Mouse (Mus musculus) embryonic facial prominence, embryonic 15.5 days (tissue): Measurements from ENCODE around the gene Limk2. TPM values are rescaled to one million over a fixed set of nuclear protein-coding genes. Genes with fewer than 3 reads are reported as not detected.

Source experiments
- ATAC-seq: fragments of 200-750 bp; cut with Nextera tagmentation; 2 replicates; pipeline ENCODE4 v1.8.0; 2017; ENCODE audit warnings: low read depth, moderate TSS enrichment; ENCODE audit not compliant: insufficient number of reproducible peaks, low FRiP score, low TSS enrichment
- H3K27ac ChIP-seq: fragments of 300-500 bp; sonication (generic); replicated peaks from 2 replicates; pipeline ENCODE4 v1.5.1; 2015; ENCODE audit warnings: mild to moderate bottlenecking, inconsistent platforms
- H3K27me3 ChIP-seq: fragments of 300-500 bp; sonication (generic); 2 replicates; pipeline ENCODE4 v1.6.1; 2015; ENCODE audit warnings: inconsistent platforms
- H3K36me3 ChIP-seq: fragments of 300-500 bp; sonication (generic); 2 replicates; pipeline ENCODE4 v1.6.1; 2015; ENCODE audit warnings: mild to moderate bottlenecking, inconsistent platforms
- H3K4me1 ChIP-seq: fragments of 300-500 bp; sonication (generic); 2 replicates; pipeline ENCODE4 v1.6.1; 2015; ENCODE audit warnings: inconsistent platforms
- H3K4me2 ChIP-seq: fragments of 300-500 bp; sonication (generic); replicated peaks from 2 replicates; pipeline ENCODE4 v1.6.1; 2015; ENCODE audit warnings: mild to moderate bottlenecking, inconsistent platforms
- H3K4me3 ChIP-seq: fragments of 300-500 bp; sonication (generic); replicated peaks from 2 replicates; pipeline ENCODE4 v1.5.1; 2015; ENCODE audit warnings: mild to moderate bottlenecking, inconsistent platforms
- H3K9ac ChIP-seq: fragments of 300-500 bp; sonication (generic); 2 replicates; pipeline ENCODE4 v1.6.1; 2015; ENCODE audit warnings: inconsistent platforms
- H3K9me3 ChIP-seq: fragments of 300-500 bp; sonication (generic); replicated peaks from 2 replicates; pipeline ENCODE4 v1.6.1; 2016; ENCODE audit warnings: inconsistent platforms
- WGBS: fragments of 180-500 bp; shearing (Covaris S2); methylation state at CpG from one replicate; pipeline ENCODE4 v1.1.7; 2015; 5-methylcytosine and 5-hydroxymethylcytosine counted together
- polyA plus RNA-seq: library from polyadenylated mRNA; unstranded; fragments of >200 nt; fragmentation: Nextera tagmentation; extraction: Ambion mirVana; gene quantifications from 2 replicates; pipeline ENCODE4 v1.2.1, GENCODE M21; 2015

The Limk2 gene
- polyA plus RNA-seq, 1 experiment from 2014 or later = 103 TPM

DNA sequence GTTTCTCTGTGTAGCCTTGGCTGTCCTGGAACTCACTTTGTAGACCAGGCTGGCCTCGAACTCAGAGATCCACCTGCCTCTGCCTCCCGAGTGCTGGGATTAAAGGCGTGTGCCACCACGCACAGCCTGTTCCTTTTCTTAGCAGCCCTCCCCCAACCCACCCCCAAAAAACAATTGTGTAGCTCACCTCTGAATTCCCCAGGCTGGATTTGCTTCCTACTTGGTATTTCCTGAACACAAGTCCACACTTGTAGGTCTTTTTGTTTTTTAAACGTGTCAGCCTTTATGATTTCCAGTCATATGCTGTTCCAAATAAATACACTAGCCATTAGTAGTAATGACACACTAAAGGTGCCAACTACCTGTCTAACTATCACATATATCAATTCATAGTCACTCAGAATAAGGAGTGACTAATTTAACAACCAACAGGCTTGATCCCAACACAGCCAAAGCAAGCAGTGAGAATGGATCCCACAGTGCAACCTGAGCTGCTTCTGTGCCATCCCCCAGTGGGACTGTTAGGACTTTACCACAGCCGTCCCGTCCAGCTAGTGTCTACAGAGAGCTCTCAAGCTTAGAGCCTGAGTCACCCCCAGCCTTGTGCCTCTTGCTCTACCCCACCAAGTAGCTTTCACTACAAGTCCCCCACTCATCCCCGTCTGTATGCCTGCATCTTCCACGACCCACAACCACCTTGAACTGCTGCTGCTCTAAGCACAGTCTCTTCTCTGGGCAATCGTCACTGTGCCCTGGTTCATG, 97.2 kb downstream of the Limk2 start:
- 0 out of 2 replicates have a peak, but pooled peaks have one; percentile 9 for ATAC-seq
- 0 out of 2 replicates have a peak, but pooled peaks cover 4% of the 10 kb centered on the region for H3K4me1 ChIP-seq
- H3K9me3 ChIP-seq = no peaks in the 10 kb centered on the region
- no peak overlapping the region for H3K9ac ChIP-seq
- WGBS = 77% methylated on average over 10 of the region's 10 CpGs
- no peak overlapping the region for H3K4me3 ChIP-seq
- peaks cover 45% of the 10 kb centered on the region for H3K36me3 ChIP-seq
- no peaks in the 10 kb centered on the region for H3K27me3 ChIP-seq
- no peak overlapping the region for H3K4me2 ChIP-seq
- H3K27ac ChIP-seq = no peak overlapping the region

DNA sequence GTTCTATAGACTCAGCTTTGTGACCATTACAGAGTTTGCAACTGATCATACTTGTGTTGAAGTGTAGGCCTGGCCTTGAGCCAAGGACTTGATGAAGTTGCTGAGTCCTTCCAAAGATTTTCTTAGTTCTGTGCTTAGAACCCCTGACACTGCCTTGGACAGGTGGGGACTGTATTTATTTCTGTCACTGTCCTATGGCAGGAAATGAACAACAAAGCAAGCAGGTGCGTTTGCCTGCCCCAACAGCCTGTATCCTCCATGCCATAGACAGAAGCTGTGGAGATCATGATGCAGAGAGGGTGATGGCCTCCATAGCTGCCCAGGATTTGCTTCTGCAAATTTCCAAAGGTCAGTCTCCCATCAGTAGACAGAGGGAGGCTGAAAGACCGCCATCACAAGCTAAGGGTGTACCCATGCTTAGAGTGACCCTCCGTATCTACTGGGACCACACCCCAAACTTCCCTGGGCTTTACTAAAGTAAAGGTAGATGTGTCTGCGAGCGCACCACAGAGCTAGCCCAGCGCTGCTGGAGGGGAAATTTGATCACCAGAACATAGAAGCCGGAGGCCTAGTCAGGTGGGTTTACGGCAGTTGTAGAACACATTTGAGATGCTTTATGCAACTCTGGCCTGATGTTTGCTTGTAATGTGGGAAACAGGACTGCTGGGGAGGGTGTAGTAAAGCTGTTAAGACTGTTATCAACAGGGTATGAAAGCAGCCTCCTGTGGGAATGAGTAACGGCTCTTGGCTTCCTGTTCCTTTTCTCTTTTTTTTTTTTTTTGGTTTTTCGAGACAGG, 98.0 kb downstream of the Limk2 start:
- H3K9ac ChIP-seq = no peak overlapping the region
- ATAC-seq = no peak
- H3K27me3 ChIP-seq = no peaks in the 10 kb centered on the region
- H3K4me2 ChIP-seq = no peak overlapping the region
- H3K9me3 ChIP-seq = no peaks in the 10 kb centered on the region
- H3K27ac ChIP-seq = no peak overlapping the region
- H3K4me1 ChIP-seq = 0 out of 2 replicates have a peak, but pooled peaks cover 4% of the 10 kb centered on the region
- WGBS = 87% methylated on average over 9 of the region's 10 CpGs
- H3K36me3 ChIP-seq = peaks cover 51% of the 10 kb centered on the region
- H3K4me3 ChIP-seq = no peak overlapping the region

DNA sequence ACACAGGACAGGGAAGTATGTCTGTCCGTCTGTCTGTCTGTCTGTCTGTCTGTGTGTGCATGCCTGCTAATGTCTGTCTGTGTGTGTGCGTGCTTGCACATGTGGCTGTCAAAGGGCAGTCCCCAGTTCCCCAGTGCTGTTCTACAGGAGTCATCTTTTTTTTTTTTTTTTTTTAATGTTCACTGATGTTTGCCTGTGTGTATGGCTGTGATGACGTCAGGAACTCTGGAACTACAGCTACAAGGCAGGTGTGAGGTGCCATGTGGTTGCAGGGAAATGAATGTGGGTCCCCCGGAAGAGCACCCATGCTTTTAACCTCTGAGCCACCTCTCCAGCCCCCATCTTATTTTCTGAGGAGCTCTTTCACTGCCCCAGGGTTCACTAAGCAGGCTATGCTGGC, 99.1 kb downstream of the Limk2 start:
- peaks cover 62% of the 10 kb centered on the region for H3K36me3 ChIP-seq
- no peak overlapping the region for H3K4me2 ChIP-seq
- H3K27me3 ChIP-seq = no peaks in the 10 kb centered on the region
- H3K9me3 ChIP-seq = no peaks in the 10 kb centered on the region
- H3K27ac ChIP-seq = no peak overlapping the region
- 87% methylated on average over 4 of the region's 4 CpGs for WGBS
- H3K4me1 ChIP-seq = 0 out of 2 replicates have a peak, but pooled peaks cover 4% of the 10 kb centered on the region
- no peak overlapping the region for H3K9ac ChIP-seq
- ATAC-seq = no peak
- no peak overlapping the region for H3K4me3 ChIP-seq

DNA sequence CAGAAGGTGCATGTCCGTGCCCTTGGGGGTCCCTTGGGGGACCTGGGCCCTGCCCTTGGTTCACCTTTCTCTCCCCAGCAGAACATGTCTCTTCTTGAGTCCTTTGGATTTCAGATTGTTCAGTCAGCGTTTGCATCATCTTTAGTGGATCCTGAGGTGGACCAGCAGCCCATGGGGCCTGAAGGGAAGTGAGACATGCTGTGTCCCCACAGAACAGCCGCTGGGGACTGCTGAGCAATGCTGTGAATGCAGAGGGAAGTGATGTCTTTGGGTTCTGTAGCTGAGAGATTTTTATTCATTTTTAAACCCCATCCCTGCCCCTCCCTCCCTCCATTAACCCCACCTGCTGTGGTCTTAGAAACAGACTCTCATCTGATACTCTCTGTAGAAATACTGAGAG, 101.1 kb downstream of the Limk2 start:
- H3K4me1 ChIP-seq = peaks cover 8% of the 10 kb centered on the region; the same call in 1 of the 2 replicates
- H3K4me2 ChIP-seq = no peak overlapping the region
- no peaks in the 10 kb centered on the region for H3K9me3 ChIP-seq
- H3K36me3 ChIP-seq = peaks cover 81% of the 10 kb centered on the region
- no peak overlapping the region for H3K4me3 ChIP-seq
- H3K27ac ChIP-seq = no peak overlapping the region
- no peaks in the 10 kb centered on the region for H3K27me3 ChIP-seq
- no peak overlapping the region for H3K9ac ChIP-seq
- WGBS = 89% methylated on average over 3 of the region's 3 CpGs
- ATAC-seq = no peak

DNA sequence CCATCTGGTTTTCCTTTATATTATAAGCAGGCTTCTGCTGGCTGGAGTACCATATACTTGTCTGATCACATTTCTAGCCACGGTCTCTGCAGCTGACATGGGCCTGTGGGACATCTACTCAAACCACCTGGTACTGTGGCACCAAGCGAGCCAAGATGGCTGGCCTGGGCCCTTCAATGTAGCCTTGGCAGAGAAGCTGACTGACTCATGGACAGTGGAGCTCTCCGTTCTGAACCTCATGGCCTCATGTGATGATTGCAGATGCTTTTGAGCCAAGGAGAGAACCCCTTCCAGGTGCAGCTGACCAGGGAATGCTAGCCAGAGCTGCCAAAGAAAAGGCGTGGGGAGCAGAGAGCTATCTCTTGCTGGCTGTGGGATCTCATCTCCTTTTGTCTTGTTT, 103.2 kb downstream of the Limk2 start:
- 87% methylated on average over 4 of the region's 4 CpGs for WGBS
- Histone ChIP-seq H3K9me3 (no peaks in the 10 kb centered on the region), H3K27me3 (no peaks in the 10 kb centered on the region), H3K4me1 (peaks cover 19% of the 10 kb centered on the region; the same call in 1 of the 2 replicates), H3K9ac (no peak overlapping the region), H3K27ac (no peak overlapping the region), H3K4me2 (no peak overlapping the region), H3K36me3 (peaks cover 98% of the 10 kb centered on the region), H3K4me3 (no peak overlapping the region)
- no peak for ATAC-seq

DNA sequence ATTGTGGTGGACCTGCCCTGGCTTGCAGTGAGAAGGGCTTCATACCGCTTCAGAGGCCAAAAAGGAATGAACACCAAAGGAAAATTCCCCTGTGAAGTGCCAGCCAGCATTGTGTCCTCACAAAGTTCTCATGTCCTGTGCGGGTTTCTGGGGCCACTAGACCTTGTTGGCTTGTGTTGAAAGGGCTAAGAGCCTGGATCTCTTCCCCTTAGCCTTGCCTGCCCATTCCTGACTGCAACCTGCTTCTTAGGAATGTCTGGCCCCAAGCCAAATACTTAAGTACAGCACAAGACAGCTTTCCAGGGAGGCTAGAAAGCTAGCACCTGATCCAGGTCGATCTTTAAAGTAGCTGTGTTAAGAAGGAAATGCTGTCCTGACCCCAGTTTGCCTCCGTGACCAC, 106.2 kb downstream of the Limk2 start:
- no peak overlapping the region for H3K27ac ChIP-seq
- no peak overlapping the region for H3K9ac ChIP-seq
- WGBS = 69% methylated on average over 4 of the region's 4 CpGs
- H3K27me3 ChIP-seq = no peaks in the 10 kb centered on the region
- H3K36me3 ChIP-seq = peaks cover 97% of the 10 kb centered on the region
- no peak overlapping the region for H3K4me3 ChIP-seq
- H3K4me2 ChIP-seq = no peak overlapping the region
- H3K9me3 ChIP-seq = no peaks in the 10 kb centered on the region
- H3K4me1 ChIP-seq = peaks cover 20% of the 10 kb centered on the region; the same call in 1 of the 2 replicates
- no peak for ATAC-seq

DNA sequence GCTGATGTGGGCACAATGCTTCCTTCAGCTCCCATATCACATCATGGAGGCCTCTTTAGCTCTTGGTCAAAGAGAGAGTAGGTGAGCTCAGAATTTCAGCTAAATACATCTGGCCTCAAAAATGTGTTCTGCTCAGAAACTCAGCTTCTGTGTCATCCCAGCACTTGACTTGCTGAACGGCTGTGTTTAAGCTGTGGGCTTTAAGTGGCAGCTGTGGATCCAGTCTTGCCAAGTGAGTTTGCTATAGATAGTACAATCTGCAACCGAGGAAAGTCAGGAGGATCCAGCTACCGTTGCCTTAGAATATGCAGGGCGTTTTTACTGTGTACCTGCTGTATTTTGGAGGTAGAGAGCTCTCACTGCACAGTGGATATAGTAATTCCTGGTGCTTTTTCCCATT, 106.6 kb downstream of the Limk2 start:
- no peaks in the 10 kb centered on the region for H3K9me3 ChIP-seq
- H3K27ac ChIP-seq = 0 out of 2 replicates have a peak overlapping the region, but pooled peaks have one; percentile 36
- no peaks in the 10 kb centered on the region for H3K27me3 ChIP-seq
- H3K9ac ChIP-seq = no peak overlapping the region
- no peak for ATAC-seq
- WGBS = 69% methylated on average over 4 of the region's 4 CpGs
- H3K36me3 ChIP-seq = peaks cover 97% of the 10 kb centered on the region
- H3K4me2 ChIP-seq = no peak overlapping the region
- peaks cover 24% of the 10 kb centered on the region; the same call in 1 of the 2 replicates for H3K4me1 ChIP-seq
- no peak overlapping the region for H3K4me3 ChIP-seq

DNA sequence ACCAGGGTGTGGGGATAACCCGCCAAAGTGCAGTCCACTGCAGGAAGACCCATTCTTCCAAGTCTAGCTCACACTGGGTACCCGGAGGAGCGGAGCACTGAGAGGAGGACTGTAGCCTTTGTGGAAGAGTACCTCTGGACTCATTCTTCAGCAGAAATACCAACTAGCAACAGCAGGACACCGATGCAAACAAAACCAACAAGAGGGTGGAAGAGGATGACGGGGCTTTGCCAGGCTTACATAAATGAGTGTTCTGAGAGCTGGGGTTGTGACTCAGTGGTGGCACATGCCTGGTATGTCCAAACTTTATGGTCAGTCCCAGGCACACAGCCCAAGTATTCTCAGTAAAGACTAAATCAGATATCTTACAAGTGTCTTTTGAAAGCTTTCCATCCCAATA, 107.9 kb downstream of the Limk2 start:
- ATAC-seq = no peak
- 94% methylated on average over 5 of the region's 5 CpGs for WGBS
- no peak overlapping the region for H3K9ac ChIP-seq
- H3K4me1 ChIP-seq = peaks cover 26% of the 10 kb centered on the region; the same call in 1 of the 2 replicates
- no peaks in the 10 kb centered on the region for H3K9me3 ChIP-seq
- no peak overlapping the region for H3K4me3 ChIP-seq
- peaks cover 98% of the 10 kb centered on the region for H3K36me3 ChIP-seq
- H3K4me2 ChIP-seq = no peak overlapping the region
- H3K27me3 ChIP-seq = no peaks in the 10 kb centered on the region
- H3K27ac ChIP-seq = no peak overlapping the region

DNA sequence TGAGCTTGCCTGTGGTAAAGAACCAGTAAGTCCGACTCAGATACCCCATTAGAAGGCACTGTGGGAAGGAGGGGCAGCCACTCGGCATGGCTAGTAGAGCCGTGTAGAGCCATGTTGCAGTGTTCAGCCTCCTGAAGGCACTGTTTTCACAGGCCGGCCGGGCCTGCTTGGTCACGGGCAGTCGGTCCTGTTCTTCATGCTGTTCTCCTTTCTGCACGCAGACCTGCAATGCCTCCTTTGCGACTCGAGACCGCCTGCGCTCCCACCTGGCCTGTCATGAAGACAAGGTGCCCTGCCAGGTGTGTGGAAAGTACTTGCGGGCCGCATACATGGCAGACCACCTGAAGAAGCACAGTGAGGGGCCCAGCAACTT, 110.2 kb downstream of the Limk2 start:
- no peaks in the 10 kb centered on the region for H3K27me3 ChIP-seq
- no peak for ATAC-seq

DNA sequence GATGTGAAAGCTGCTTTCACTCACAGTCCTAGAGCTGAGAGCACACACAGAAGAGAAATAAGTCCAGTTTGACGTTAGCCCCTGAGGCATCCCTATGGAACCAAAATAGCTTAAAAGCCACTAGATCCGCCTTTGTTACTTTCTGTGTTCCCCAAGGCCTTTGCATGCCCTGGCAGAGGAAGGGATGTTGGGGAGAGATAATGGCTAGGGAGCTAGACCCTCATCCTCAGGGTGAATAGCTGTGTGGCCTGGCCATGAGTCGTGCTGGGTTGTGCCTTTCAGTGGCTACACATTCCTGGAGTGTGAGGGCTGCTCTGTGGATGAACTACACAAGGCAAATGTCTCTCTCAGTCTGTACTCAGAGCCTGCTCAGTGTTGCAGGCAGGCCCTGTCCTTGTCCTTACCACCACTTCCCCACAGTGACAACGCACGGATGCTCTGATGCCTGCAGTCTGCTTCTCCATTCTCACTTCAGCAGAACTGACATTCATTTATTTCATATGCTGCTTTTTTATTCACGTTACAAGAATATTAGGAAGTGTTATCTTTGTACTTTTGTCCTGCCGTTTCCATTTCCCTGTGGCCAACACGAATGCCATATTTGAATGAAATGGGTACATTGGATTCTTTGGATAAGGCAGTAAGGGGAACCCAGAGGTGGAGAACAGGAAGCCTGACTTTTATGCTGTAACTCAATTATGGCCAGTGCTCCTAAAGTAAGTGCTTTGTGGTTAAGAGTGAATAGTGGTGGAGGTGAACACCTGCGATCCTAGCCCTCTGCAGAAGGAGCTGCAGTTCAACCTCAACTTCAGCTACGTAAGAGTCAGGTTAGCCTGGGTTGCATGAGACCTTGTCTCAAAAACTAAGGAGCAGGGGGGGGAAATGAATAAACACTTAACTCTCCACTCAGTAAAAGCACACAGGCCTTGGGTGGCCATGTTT, 110.8 kb downstream of the Limk2 start:
- H3K4me1 ChIP-seq = peaks cover 48% of the 10 kb centered on the region
- H3K4me2 ChIP-seq = no peak overlapping the region
- no peaks in the 10 kb centered on the region for H3K27me3 ChIP-seq
- no peaks in the 10 kb centered on the region for H3K9me3 ChIP-seq
- H3K4me3 ChIP-seq = no peak overlapping the region
- 80% methylated on average over 10 of the region's 10 CpGs for WGBS
- ATAC-seq = no peak
- H3K27ac ChIP-seq = no peak overlapping the region
- no peak overlapping the region for H3K9ac ChIP-seq
- peaks cover 95% of the 10 kb centered on the region for H3K36me3 ChIP-seq

More for the DNA sequence above, 110.2 kb downstream of the Limk2 start:
- H3K36me3 ChIP-seq = peaks cover 96% of the 10 kb centered on the region
- WGBS = 87% methylated on average over 14 of the region's 14 CpGs
- no peak overlapping the region for H3K4me2 ChIP-seq
- no peak overlapping the region for H3K9ac ChIP-seq
- H3K9me3 ChIP-seq = no peaks in the 10 kb centered on the region
- peaks cover 47% of the 10 kb centered on the region for H3K4me1 ChIP-seq
- H3K4me3 ChIP-seq = no peak overlapping the region
- H3K27ac ChIP-seq = no peak overlapping the region

DNA sequence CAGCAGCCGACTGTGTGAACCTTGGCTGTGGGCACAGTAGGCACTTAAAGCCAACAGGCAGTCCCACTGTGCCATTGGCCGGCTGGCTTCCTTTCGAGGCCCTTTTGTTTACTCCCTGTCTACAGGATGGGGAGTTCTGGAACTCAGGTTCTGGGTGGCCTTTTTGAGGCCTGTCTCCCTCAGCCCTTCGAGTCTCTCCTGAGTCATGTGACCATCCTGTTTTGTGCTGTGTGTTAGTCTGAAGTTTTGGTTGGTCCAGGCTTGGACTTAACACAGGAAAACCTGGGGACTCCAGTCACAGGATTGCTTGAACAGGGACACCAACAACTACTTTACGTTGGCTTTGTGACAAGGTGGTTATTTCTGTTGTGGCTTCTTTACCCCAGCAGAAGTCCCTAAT, 112.9 kb downstream of the Limk2 start:
- WGBS = 69% methylated on average over 5 of the region's 5 CpGs
- ATAC-seq = no peak
- Histone ChIP-seq H3K9ac (no peak overlapping the region), H3K27me3 (no peaks in the 10 kb centered on the region), H3K36me3 (peaks cover 74% of the 10 kb centered on the region), H3K27ac (no peak overlapping the region), H3K4me3 (no peak overlapping the region), H3K9me3 (no peaks in the 10 kb centered on the region), H3K4me1 (peaks cover 49% of the 10 kb centered on the region), H3K4me2 (no peak overlapping the region)
